Mouse (Mus musculus) lung, adult 10 weeks (tissue): ENCODE measurements around the gene Cdc14b. TPM values are rescaled to one million over a fixed set of nuclear protein-coding genes. Genes with fewer than 3 reads are reported as not detected.

Source experiments
- polyA plus RNA-seq: library from polyadenylated mRNA; stranded (reverse); fragments of 350-450 nt; fragmentation: Illumina TruSeq; extraction: RNeasy Lipid Tissue Mini Kit (QIAGEN cat#74804); gene quantifications from one replicate; pipeline ENCODE4 v1.2.3, GENCODE M21; 2014; ENCODE audit warnings: low read depth, low replicate concordance; ENCODE audit not compliant: insufficient read depth

Gene Cdc14b
- polyA plus RNA-seq = 2.9 TPM

DNA sequence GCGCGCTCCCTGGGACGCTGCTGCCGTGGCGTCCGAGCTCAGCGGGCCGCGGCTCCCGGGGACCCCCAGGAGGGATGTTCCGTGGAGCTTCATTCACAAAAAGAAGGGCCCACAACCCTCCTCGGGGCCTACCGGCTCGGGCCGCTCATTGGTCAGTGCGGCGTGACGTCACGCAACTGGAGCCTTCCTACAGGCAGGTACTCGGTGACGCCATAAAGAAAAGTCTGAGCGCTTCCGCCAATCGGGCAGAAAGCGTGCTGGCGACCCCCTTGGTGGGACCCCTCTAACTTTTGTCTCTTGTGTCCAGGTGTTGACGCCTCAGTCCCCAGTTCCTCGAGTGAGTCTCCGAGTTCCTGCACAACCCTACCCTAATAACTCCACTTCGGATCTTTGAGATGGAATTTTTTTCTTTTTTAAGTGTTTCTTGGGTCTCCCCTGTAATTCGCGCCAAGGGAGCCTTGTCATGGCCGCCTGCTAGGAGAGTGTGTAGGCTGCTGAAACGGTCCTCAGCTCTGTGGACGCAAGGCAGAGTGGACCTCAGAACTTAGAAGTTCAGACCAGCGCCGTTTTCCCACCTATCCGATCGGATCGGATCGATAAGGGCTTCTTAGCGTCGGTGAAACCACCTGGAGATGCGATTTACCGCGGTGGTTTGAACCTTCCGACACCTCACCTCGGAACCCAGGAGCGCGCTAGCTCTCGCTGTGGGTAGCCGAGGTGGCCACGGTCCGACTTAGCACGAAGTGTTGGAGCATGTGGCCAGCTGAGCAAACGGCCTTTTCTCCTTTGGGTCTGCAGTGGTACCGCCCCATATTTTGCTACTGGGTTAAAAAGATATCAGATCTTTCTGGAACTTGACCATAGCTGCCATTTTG lies at the start of gene Cdc14b:
Gene Cdc14b (minus strand): TSS at position 412 of the 875 bp plus-strand sequence.

DNA sequence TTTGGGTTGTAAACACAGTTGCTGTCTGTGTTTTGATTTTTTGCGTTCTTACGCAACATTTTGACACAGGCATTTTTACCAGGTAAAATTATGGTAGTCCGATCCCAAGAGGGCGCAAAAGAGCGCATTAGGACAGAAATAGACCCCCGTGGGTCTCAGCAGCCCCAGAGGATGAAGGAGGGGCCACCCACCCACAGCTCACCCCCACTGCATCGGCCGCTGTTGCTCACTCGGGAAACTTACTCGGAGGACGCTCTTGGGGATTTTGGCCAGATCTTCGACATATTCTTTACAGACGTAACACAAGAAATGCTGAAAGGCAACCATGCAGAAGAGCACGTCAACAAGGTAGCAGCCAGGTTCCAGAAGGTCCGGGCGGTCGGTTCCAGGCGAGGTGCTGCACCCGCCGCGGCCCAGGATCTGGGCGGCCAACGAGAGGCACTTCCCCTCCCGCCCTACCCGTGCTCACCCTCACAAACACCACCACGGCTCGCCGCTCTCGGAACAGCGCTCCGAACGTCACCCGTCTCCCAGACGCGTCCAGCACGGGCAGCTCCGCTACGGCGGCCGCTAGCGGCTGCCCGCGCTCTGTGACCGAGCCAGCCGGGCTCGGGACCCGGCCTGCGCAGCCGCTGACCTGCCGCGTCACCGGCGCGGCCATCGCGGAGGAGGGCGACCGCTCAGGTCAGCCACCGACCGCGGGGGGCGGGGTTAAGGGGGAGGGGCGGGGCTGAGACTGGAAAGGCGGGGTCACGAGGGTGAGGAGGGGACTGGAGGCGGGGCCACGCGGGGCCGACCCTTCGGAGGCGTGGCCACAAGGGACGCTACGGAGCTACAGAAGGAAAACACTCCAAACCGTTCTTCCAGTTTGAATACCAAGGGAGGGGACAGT lies 37.2 kb upstream of the Cdc14b start, which contains the start of gene Aaed1:
Gene Aaed1 (minus strand): TSS at position 687 of the 892 bp plus-strand sequence.

DNA sequence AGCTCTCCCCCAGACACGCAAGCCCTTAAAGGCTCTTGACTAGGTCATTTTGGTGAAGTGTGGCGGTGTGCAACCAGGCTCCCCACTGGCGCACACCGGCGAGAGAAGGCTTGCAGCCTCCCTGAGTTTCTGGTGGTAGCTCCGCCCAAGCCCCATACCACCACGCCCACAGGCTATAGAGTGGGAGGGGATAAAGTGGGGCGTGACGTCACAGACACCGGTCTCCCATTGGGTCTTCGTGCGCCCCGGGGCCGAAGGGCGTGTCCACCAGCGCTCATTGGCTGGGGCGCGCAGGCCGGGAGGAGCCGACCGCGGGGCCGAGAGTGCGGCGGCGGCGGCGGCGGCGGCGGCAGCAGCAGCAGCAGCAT lies 113.6 kb downstream of the Cdc14b start, which contains the start of gene Habp4:
Gene Habp4 (plus strand): TSS at position 277 of the 368 bp plus-strand sequence.

DNA sequence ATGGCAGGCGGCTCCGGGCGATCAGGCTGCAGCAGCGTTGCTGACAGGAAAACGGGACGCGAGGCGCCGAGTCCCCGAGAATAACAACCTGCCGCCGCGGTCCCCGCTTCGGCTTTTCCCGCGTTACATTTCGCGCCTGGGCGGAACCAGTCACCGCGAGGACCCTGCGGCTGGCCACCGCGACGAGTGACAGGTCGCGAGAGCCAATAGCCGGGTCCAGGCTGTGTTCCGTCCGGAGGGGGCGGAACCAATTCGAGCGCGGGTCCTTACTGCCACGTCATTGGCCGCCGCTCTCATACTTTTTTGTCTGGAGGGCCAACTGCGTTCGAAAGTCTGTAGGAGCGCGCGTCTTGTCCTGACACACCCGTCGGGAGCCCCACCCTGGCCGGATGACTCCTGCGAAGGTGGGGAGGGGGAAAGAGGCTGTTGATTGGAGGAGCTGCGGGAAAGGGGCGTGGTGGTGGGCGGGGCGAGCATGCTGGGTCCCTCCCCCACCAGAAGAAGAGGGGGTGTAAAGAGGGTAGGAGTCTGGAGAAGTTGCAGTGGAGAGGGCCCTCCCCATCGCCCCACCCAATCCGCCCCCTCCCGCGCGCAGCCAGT lies 121.9 kb downstream of the Cdc14b start, which contains the start of gene Zfp367:
Gene Zfp367 (minus strand): TSS at position 120 of the 600 bp plus-strand sequence.

Other genes with a start within 250 kb of the Cdc14b start
- gene Hsd17b3, start 186.1 kb downstream of the Cdc14b start, polyA plus RNA-seq = not detected
- gene Slc35d2, start 145.9 kb downstream of the Cdc14b start, polyA plus RNA-seq = 4.5 TPM
- gene Zfp367, start 122.1 kb downstream of the Cdc14b start, polyA plus RNA-seq = 13.8 TPM
- 24.6 TPM for gene Habp4, start 113.5 kb downstream of the Cdc14b start, polyA plus RNA-seq
- 49.4 TPM for gene Aaed1, start 37.4 kb upstream of the Cdc14b start, polyA plus RNA-seq
- 197 TPM for gene Ctsl, start 95.6 kb upstream of the Cdc14b start, polyA plus RNA-seq
- gene Cdk20, start 157.0 kb upstream of the Cdc14b start, polyA plus RNA-seq = 4.3 TPM
- not detected for gene Fam240b, start 222.5 kb upstream of the Cdc14b start, polyA plus RNA-seq